ENCODE assay signal across 22 mouse cellular contexts in the genomic region with DNA sequence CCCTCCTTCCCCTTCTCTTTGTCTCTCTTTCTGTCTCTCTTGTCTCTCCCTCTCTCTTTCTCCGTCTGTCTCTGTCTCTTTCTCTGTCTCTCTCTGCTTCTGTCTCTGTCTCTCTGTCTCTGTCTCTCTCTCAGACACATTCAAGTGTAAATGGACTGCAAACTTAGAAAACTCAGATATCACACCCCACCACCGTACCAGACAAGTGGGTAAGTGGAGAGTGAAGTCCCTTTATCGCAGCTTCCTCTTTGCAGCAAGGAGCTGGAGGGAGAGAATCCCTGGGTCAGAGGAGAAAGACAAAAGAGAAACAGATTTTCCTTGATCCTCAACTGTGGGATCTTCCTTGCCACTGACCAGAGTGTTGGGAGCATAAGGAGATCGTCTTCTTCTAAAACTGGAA.
"Had no signal": no experiment of that assay in that cellular context is flagged by ENCODE, and none has a peak within 500 bp of the region (broad histone marks: within the 10 kb centered on the region; RNA-seq: fewer than 3 reads in every experiment).

No protein-coding gene starts in this region.

- H3K9ac ChIP-seq: embryonic facial prominence, embryonic 12.5 days; embryonic facial prominence, embryonic 13.5 days; embryonic facial prominence, embryonic 15.5 days; forebrain, embryonic 12.5 days; forebrain, embryonic 13.5 days; forebrain, embryonic 15.5 days; forebrain, postnatal 0 days had no signal

- H3K27ac ChIP-seq: embryonic facial prominence, embryonic 10.5 days; embryonic facial prominence, embryonic 12.5 days; embryonic facial prominence, embryonic 13.5 days; embryonic facial prominence, embryonic 15.5 days; forebrain, embryonic 10.5 days; forebrain, embryonic 12.5 days; forebrain, embryonic 13.5 days; forebrain, embryonic 15.5 days; gastrocnemius, adult 2 months; heart, adult 2 months had no signal

- H3K9me3 ChIP-seq: embryonic facial prominence, embryonic 12.5 days; embryonic facial prominence, embryonic 13.5 days; embryonic facial prominence, embryonic 15.5 days; forebrain, embryonic 12.5 days; forebrain, embryonic 15.5 days had no signal

- H3K4me3 ChIP-seq: embryonic facial prominence, embryonic 10.5 days; embryonic facial prominence, embryonic 12.5 days; embryonic facial prominence, embryonic 13.5 days; embryonic facial prominence, embryonic 15.5 days; erythroblast, embryonic 14.5 days; forebrain, embryonic 10.5 days; forebrain, embryonic 12.5 days; forebrain, embryonic 13.5 days; forebrain, embryonic 15.5 days; gastrocnemius, adult 2 months; heart, adult 2 months had no signal

- ATAC-seq: forebrain, embryonic 16.5 days had no signal

- H3K36me3 ChIP-seq: embryonic facial prominence, embryonic 10.5 days; embryonic facial prominence, embryonic 12.5 days; embryonic facial prominence, embryonic 13.5 days; embryonic facial prominence, embryonic 15.5 days; forebrain, embryonic 10.5 days; forebrain, embryonic 12.5 days; forebrain, embryonic 15.5 days had no signal

- H3K27me3 ChIP-seq: embryonic facial prominence, embryonic 12.5 days; embryonic facial prominence, embryonic 13.5 days; embryonic facial prominence, embryonic 15.5 days; forebrain, embryonic 12.5 days; forebrain, embryonic 13.5 days; forebrain, embryonic 15.5 days had no signal

- DNase-seq: cerebellum, adult 9-10 months; cerebellum, adult 9-11 months; cerebellum, postnatal 36 days; embryo, embryonic 11 days; gastrocnemius, adult 2 months; gastrocnemius, postnatal 10 days; gastrocnemius, postnatal 14 days; gastrocnemius, postnatal 25 days; gastrocnemius, postnatal 36 days; heart, adult 11 months had no signal

- H3K4me1 ChIP-seq: embryonic facial prominence, embryonic 13.5 days; embryonic facial prominence, embryonic 15.5 days had no signal

- H3K4me2 ChIP-seq: embryonic facial prominence, embryonic 12.5 days; embryonic facial prominence, embryonic 13.5 days; embryonic facial prominence, embryonic 15.5 days; forebrain, embryonic 12.5 days; forebrain, embryonic 13.5 days; forebrain, embryonic 15.5 days had no signal
